Mouse (Mus musculus) adrenal gland, postnatal 10 days (tissue): ENCODE measurements around the gene Dcpp3. TPM values are rescaled to one million over a fixed set of nuclear protein-coding genes. Genes with fewer than 3 reads are reported as not detected.

ENCODE experiments used
- total RNA-seq, 2 experiments: library from RNA; stranded (reverse); gene quantifications; 2 replicates each; pipeline ENCODE4 v1.2.3; 2021

Dcpp3 gene
- total RNA-seq, 2 experiments from 2014 or later, result not detected

Other genes starting within 250 kb of the Dcpp3 start
- 100 to 1,000 TPM; 136 to 169 TPM for gene Hcfc1r1, start 243.9 kb upstream of the Dcpp3 start, total RNA-seq
- gene Thoc6, start 243.6 kb upstream of the Dcpp3 start, total RNA-seq, result 10 to 100 TPM; 25.6 to 28.0 TPM
- gene Tnfrsf12a, start 240.0 kb upstream of the Dcpp3 start, total RNA-seq, result 10 to 100 TPM; 40.4 to 80.3 TPM
- under 1 TPM in 1 of 2 experiments, not detected in 1; 0.75 TPM for gene Cldn6, start 238.2 kb upstream of the Dcpp3 start, total RNA-seq
- gene Cldn9, start 233.4 kb upstream of the Dcpp3 start, total RNA-seq, result not detected
- 1 to 10 TPM in 1 of 2 experiments, under 1 TPM in 1; 0.67 to 1.1 TPM for gene 1520401A03Rik, start 194.7 kb upstream of the Dcpp3 start, total RNA-seq
- gene Pkmyt1, start 191.1 kb upstream of the Dcpp3 start, total RNA-seq, result 10 to 100 TPM in 1 of 2 experiments, 1 to 10 TPM in 1; 9.1 to 12.8 TPM
- 10 to 100 TPM; 12.6 to 14.9 TPM for gene Paqr4, start 176.6 kb upstream of the Dcpp3 start, total RNA-seq
- not detected for gene Kremen2, start 171.6 kb upstream of the Dcpp3 start, total RNA-seq
- gene Flywch1, start 145.9 kb upstream of the Dcpp3 start, total RNA-seq, result 10 to 100 TPM; 43.9 to 49.0 TPM
- 1 to 10 TPM; 8.0 to 9.5 TPM for gene Flywch2, start 131.4 kb upstream of the Dcpp3 start, total RNA-seq
- 100 to 1,000 TPM; 365 to 601 TPM for gene Srrm2, start 126.9 kb upstream of the Dcpp3 start, total RNA-seq
- 100 to 1,000 TPM; 333 to 378 TPM for gene Elob, start 88.3 kb upstream of the Dcpp3 start, total RNA-seq
- gene Prss33, start 81.4 kb upstream of the Dcpp3 start, total RNA-seq, result not detected
- not detected for gene Prss32, start 73.6 kb upstream of the Dcpp3 start, total RNA-seq
- under 1 TPM; 0.21 to 0.58 TPM for gene Prss41, start 73.3 kb upstream of the Dcpp3 start, total RNA-seq
- not detected for gene Prss21, start 49.4 kb upstream of the Dcpp3 start, total RNA-seq
- not detected for gene Dcpp1, start 36.6 kb upstream of the Dcpp3 start, total RNA-seq
- not detected for gene Dcpp2, start 36.6 kb upstream of the Dcpp3 start, total RNA-seq
- gene Sbp, start 24.2 kb downstream of the Dcpp3 start, total RNA-seq, result not detected
- gene Sbpl, start 37.8 kb downstream of the Dcpp3 start, total RNA-seq, result not detected
- under 1 TPM in 1 of 2 experiments, not detected in 1; 0.24 TPM for gene Prss30, start 63.1 kb downstream of the Dcpp3 start, total RNA-seq
- gene Prss22, start 80.6 kb downstream of the Dcpp3 start, total RNA-seq, result not detected
- gene Prss27, start 120.7 kb downstream of the Dcpp3 start, total RNA-seq, result under 1 TPM; 0.70 to 0.99 TPM
- gene Kctd5, start 156.0 kb downstream of the Dcpp3 start, total RNA-seq, result 10 to 100 TPM; 19.1 to 23.0 TPM
- gene Pdpk1, start 233.5 kb downstream of the Dcpp3 start, total RNA-seq, result 10 to 100 TPM; 46.8 to 53.3 TPM
- gene Amdhd2, start 246.3 kb downstream of the Dcpp3 start, total RNA-seq, result 10 to 100 TPM; 36.6 to 44.2 TPM